Mouse (Mus musculus) liver, embryonic 14.5 days (tissue): Measurements from ENCODE around the gene Epn1. TPM values are rescaled to one million over a fixed set of nuclear protein-coding genes. Genes with fewer than 3 reads are reported as not detected.

Experiments used
- ATAC-seq: fragments of 200-750 bp; cut with Nextera tagmentation; 2 replicates; pipeline ENCODE4 v1.8.0; 2017; ENCODE audit warnings: moderate number of reproducible peaks, mild to moderate bottlenecking, moderate library complexity; ENCODE audit not compliant: insufficient read depth
- DNase-seq, 3 experiments: peaks; one replicate each; pipeline ENCODE4 v3.0.0-alpha.2; 2012 to 2013; ENCODE audit warnings: low read depth in 3 of 3, low spot score in 3 of 3
- H3K27ac ChIP-seq: fragments of 300-500 bp; sonication (generic); 2 replicates; pipeline ENCODE4 v1.5.1; 2014; ENCODE audit warnings: moderate library complexity, mild to moderate bottlenecking, control low read depth, inconsistent platforms
- H3K27me3 ChIP-seq: fragments of 300-500 bp; sonication (generic); 2 replicates; pipeline ENCODE4 v1.6.1; 2014; ENCODE audit warnings: mild to moderate bottlenecking, low read length, moderate library complexity; ENCODE audit not compliant: control insufficient read depth, insufficient read depth
- H3K36me3 ChIP-seq: fragments of 300-500 bp; sonication (generic); replicated peaks from 2 replicates; pipeline ENCODE4 v1.6.1; 2014; ENCODE audit warnings: low read depth; ENCODE audit not compliant: control insufficient read depth, insufficient read depth
- H3K4me1 ChIP-seq, 2 experiments: fragments of 200-500 bp in 1 of 2; fragments of 300-500 bp in 1 of 2; sonication (generic) in 1 of 2; replicated peaks; 2 replicates each; pipeline ENCODE4 v1.6.1; 2012 to 2014; ENCODE audit warnings: antibody characterized with exemption in 1 of 2, inconsistent platforms in 1 of 2, low read length in 1 of 2; ENCODE audit not compliant: control insufficient read depth in 2 of 2, insufficient read depth in 2 of 2
- H3K4me2 ChIP-seq: fragments of 300-500 bp; sonication (generic); 2 replicates; pipeline ENCODE4 v1.6.1; 2014; ENCODE audit warnings: low read depth, mild to moderate bottlenecking, control low read depth, moderate library complexity
- H3K4me3 ChIP-seq, 2 experiments: fragments of 200-500 bp in 1 of 2; fragments of 300-500 bp in 1 of 2; sonication (generic) in 1 of 2; 2 replicates each; pipeline ENCODE4 v1.5.1; 2012 to 2014; ENCODE audit warnings: low read depth in 2 of 2, low read length in 2 of 2, mild to moderate bottlenecking in 2 of 2, control low read depth in 1 of 2, inconsistent platforms in 1 of 2, moderate library complexity in 1 of 2; ENCODE audit not compliant: insufficient read depth in 1 of 2
- H3K9ac ChIP-seq: fragments of 300-500 bp; sonication (generic); replicated peaks from 2 replicates; pipeline ENCODE4 v1.6.1; 2014; ENCODE audit warnings: mild to moderate bottlenecking, control low read depth, moderate library complexity
- H3K9me3 ChIP-seq: fragments of 300-500 bp; sonication (generic); 2 replicates; pipeline ENCODE4 v1.6.1; 2016; ENCODE audit warnings: low read length, mixed read lengths; ENCODE audit not compliant: control insufficient read depth
- CTCF ChIP-seq: IDR thresholded peaks from 2 replicates; pipeline ENCODE4 v1.5.1; 2016; ENCODE audit warnings: antibody characterized with exemption, low read depth, control low read depth
- EP300 ChIP-seq: IDR thresholded peaks from 2 replicates; pipeline ENCODE4 v1.6.1; 2016; ENCODE audit warnings: antibody characterized with exemption, low read depth
- WGBS: fragments of 180-500 bp; shearing (Covaris S2); extraction: QIAGEN DNeasy Blood & Tissue Kit; methylation state at CpG from one replicate; pipeline ENCODE4 v1.1.7; 2014; ENCODE audit not compliant: insufficient replicate concordance; 5-methylcytosine and 5-hydroxymethylcytosine counted together
- polyA plus RNA-seq, 2 experiments: library from polyadenylated mRNA; depleted of rRNA in 1 of 2; stranded (reverse) in 1 of 2; unstranded in 1 of 2; fragments of >200 nt; fragmentation: Nextera tagmentation in 1 of 2; extraction: Ambion mirVana in 1 of 2; gene quantifications; 2 replicates each; pipeline versions ENCODE4 v1.2.1 to v1.2.3; 2012 to 2014

Epn1 gene
- polyA plus RNA-seq, 2 experiments, result 45.4 to 54.4 TPM

GRCm38 (mm10) chr7:5058631-5059030 is 21.4 kb upstream of the Epn1 start:
- Histone ChIP-seq H3K27ac (no peak overlapping the region), H3K9ac (no peak overlapping the region), H3K9me3 (no peaks in the 10 kb centered on the region), H3K4me1 (peaks cover 0 to 7% of the 10 kb centered on the region in 2 experiments; a peak in 3 of 4 replicates), H3K27me3 (peaks cover 52% of the 10 kb centered on the region), H3K36me3 (no peaks in the 10 kb centered on the region; the same call in 1 of the 2 replicates), H3K4me3 (no peak overlapping the region), H3K4me2 (no peak overlapping the region)
- 67% methylated on average over 1 of the region's 1 CpGs for WGBS
- TF ChIP-seq EP300, result no peak
- DNase-seq (no peak), ATAC-seq (no peak)

- Histone ChIP-seq H3K27me3 (peaks cover 44% of the 10 kb centered on the region), H3K27ac (no peak overlapping the region), H3K4me1 (peaks cover 5 to 14% of the 10 kb centered on the region in 2 experiments), H3K9ac (no peak overlapping the region), H3K9me3 (no peaks in the 10 kb centered on the region), H3K4me2 (peak overlapping the region; percentile 100; the same call in 1 of the 2 replicates), H3K36me3 (no peaks in the 10 kb centered on the region; the same call in 1 of the 2 replicates), H3K4me3 (no peak overlapping the region)
- WGBS, result 76% methylated on average over 12 of the region's 12 CpGs
- TF ChIP-seq EP300, result no peak
- DNase-seq, result no peak
- no peak for ATAC-seq
These were observed 20.6 kb upstream of the Epn1 start for GRCm38 (mm10) chr7:5059421-5059820.

GRCm38 (mm10) chr7:5060239-5060731 is 19.8 kb upstream of the Epn1 start:
- 3% methylated on average over 27 of the region's 27 CpGs for WGBS
- no peaks in the 10 kb centered on the region for H3K9me3 ChIP-seq
- peaks cover 9 to 14% of the 10 kb centered on the region in 2 experiments for H3K4me1 ChIP-seq
- peak overlapping the region; percentile 97 for H3K9ac ChIP-seq
- ATAC-seq, result no peak
- TF ChIP-seq EP300 (no peak), CTCF (peak; percentile 94)
- H3K36me3 ChIP-seq, result no peaks in the 10 kb centered on the region; the same call in 1 of the 2 replicates
- peaks cover 35% of the 10 kb centered on the region for H3K27me3 ChIP-seq
- H3K4me3 ChIP-seq, result peak overlapping the region; percentile 96 to 97
- H3K27ac ChIP-seq, result peak overlapping the region; percentile 93
- peak overlapping the region; percentile 100 for H3K4me2 ChIP-seq
- DNase-seq, result peak; percentile 65 to 68 (median 68)

- ATAC-seq (peak; percentile 85), DNase-seq (peak; percentile 94 to 96 (median 95))
- peak overlapping the region; percentile 93 for H3K27ac ChIP-seq
- under 1% methylated on average over 60 of the region's 60 CpGs for WGBS
- TF ChIP-seq CTCF (peak; percentile 92), EP300 (no peak)
- H3K27me3 ChIP-seq, result peaks cover 27% of the 10 kb centered on the region
- H3K4me3 ChIP-seq, result peak overlapping the region; percentile 96 to 97
- H3K36me3 ChIP-seq, result peaks cover 2% of the 10 kb centered on the region
- H3K4me2 ChIP-seq, result peak overlapping the region; percentile 100
- no peaks in the 10 kb centered on the region for H3K9me3 ChIP-seq
- H3K9ac ChIP-seq, result peak overlapping the region; percentile 97
- peaks cover 12 to 17% of the 10 kb centered on the region in 2 experiments for H3K4me1 ChIP-seq
These were observed 18.9 kb upstream of the Epn1 start for GRCm38 (mm10) chr7:5060944-5061773.

- Histone ChIP-seq H3K4me3 (peak within 1 kb of the TSS; percentile 96 to 97), H3K4me2 (peak within 1 kb of the TSS; percentile 100), H3K9me3 (no peaks in the 10 kb centered on the region), H3K4me1 (peaks cover 16 to 17% of the 10 kb centered on the region in 2 experiments), H3K27ac (peak within 1 kb of the TSS; percentile 93), H3K27me3 (peaks cover 19% of the 10 kb centered on the region), H3K9ac (peak within 1 kb of the TSS; percentile 97), H3K36me3 (peaks cover 9% of the 10 kb centered on the region)
- ATAC-seq (peak; percentile 77), DNase-seq (peak; percentile 78 to 86 (median 83))
- WGBS, result under 1% methylated on average over 65 of the region's 65 CpGs
- no peak for TF ChIP-seq CTCF
- TF ChIP-seq EP300, result no peak
These were observed 18.2 kb upstream of the Epn1 start, which contains the start of gene U2af2 for GRCm38 (mm10) chr7:5061774-5062359. TSS of gene U2af2 (plus strand) at chr7:5062143.
